In genomic region chr5:115009961-115010360, GRCm38 (mm10) we compare ENCODE assay signal across 9 mouse cellular contexts. TPM values are rescaled to one million over a fixed set of nuclear protein-coding genes. Genes with fewer than 3 reads are reported as not detected.
A peak's percentile ranks its signal among the peaks of the same experiment; 100 is the strongest.
DNase-seq lines count a peak whose midpoint lies in the region; ATAC-seq and TF ChIP-seq lines count a peak whose summit lies in the region.
"Had no signal": no experiment of that assay in that cellular context is flagged by ENCODE, and none has a peak within 500 bp of the region (broad histone marks: within the 10 kb centered on the region; RNA-seq: fewer than 3 reads in every experiment).

No protein-coding gene starts in this region.

- ATAC-seq in heart, embryonic 12.5 days (ENCODE audit: insufficient number of reproducible peaks, low FRiP score) = no peak
- ATAC-seq in embryonic facial prominence, embryonic 14.5 days (ENCODE audit: low read depth) = no peak
- ATAC-seq in liver, embryonic 14.5 days (ENCODE audit: insufficient read depth) = no peak
- no peak for ATAC-seq in activated CD4-positive, CD25-positive, alpha-beta regulatory T cell, adult 4 months

- H3K27ac ChIP-seq in heart, embryonic 12.5 days (ENCODE audit: poor library complexity, severe bottlenecking) = no peak overlapping the region
- H3K27ac ChIP-seq in embryonic facial prominence, embryonic 14.5 days (replicated peaks; ENCODE audit: low read depth, low read length) = no peak overlapping the region
- H3K27ac ChIP-seq in liver, embryonic 14.5 days = no peak overlapping the region

- no peak overlapping the region; the same call in 1 of the 2 replicates for H3K9ac ChIP-seq in heart, embryonic 12.5 days
- H3K9ac ChIP-seq in embryonic facial prominence, embryonic 14.5 days (ENCODE audit: low read depth, low read length) = no peak overlapping the region; the same call in 1 of the 2 replicates
- peak overlapping the region; percentile 78; the same call in 1 of the 2 replicates for H3K9ac ChIP-seq in liver, embryonic 14.5 days (replicated peaks)

- WGBS in heart, embryonic 12.5 days = 43% methylated on average over 3 of the region's 3 CpGs
- WGBS in embryonic facial prominence, embryonic 14.5 days = 44% methylated on average over 3 of the region's 3 CpGs
- 20% methylated on average over 3 of the region's 3 CpGs for WGBS in liver, embryonic 14.5 days (ENCODE audit: insufficient replicate concordance)

- peak overlapping the region; percentile 73; the same call in 1 of the 2 replicates for H3K4me2 ChIP-seq in heart, embryonic 12.5 days
- H3K4me2 ChIP-seq in embryonic facial prominence, embryonic 14.5 days (ENCODE audit: low read depth, low read length) = peak overlapping the region; percentile 64
- peak overlapping the region; percentile 99 for H3K4me2 ChIP-seq in liver, embryonic 14.5 days (ENCODE audit: low read depth)

- H3K4me1 ChIP-seq in heart, embryonic 12.5 days (replicated peaks) = peaks cover 32% of the 10 kb centered on the region
- peaks cover 66% of the 10 kb centered on the region for H3K4me1 ChIP-seq in E14TG2a.4 (replicated peaks; ENCODE audit: low read depth, low read length)
- peaks cover 17% of the 10 kb centered on the region for H3K4me1 ChIP-seq in embryonic facial prominence, embryonic 14.5 days (ENCODE audit: control insufficient read depth, insufficient read depth, low read length)
- peaks cover 33 to 38% of the 10 kb centered on the region in 2 experiments for H3K4me1 ChIP-seq in liver, embryonic 14.5 days (replicated peaks; ENCODE audit: control insufficient read depth in 2 of 2, insufficient read depth in 2 of 2, low read length in 1 of 2)

- no peaks in the 10 kb centered on the region for H3K9me3 ChIP-seq in heart, embryonic 12.5 days (replicated peaks)
- H3K9me3 ChIP-seq in E14TG2a.4 (ENCODE audit: low read length) = no peaks in the 10 kb centered on the region
- H3K9me3 ChIP-seq in embryonic facial prominence, embryonic 14.5 days (ENCODE audit: control insufficient read depth, low read length) = no peaks in the 10 kb centered on the region
- H3K9me3 ChIP-seq in liver, embryonic 14.5 days (ENCODE audit: control insufficient read depth, low read length) = no peaks in the 10 kb centered on the region
- H3K9me3 ChIP-seq: G1E had no signal

- H3K27me3 ChIP-seq in heart, embryonic 12.5 days (replicated peaks) = no peaks in the 10 kb centered on the region
- peaks cover 12% of the 10 kb centered on the region for H3K27me3 ChIP-seq in E14TG2a.4 (ENCODE audit: insufficient read depth, low read length)
- no peaks in the 10 kb centered on the region for H3K27me3 ChIP-seq in embryonic facial prominence, embryonic 14.5 days (replicated peaks; ENCODE audit: control insufficient read depth, insufficient read depth, low read length)
- no peaks in the 10 kb centered on the region for H3K27me3 ChIP-seq in liver, embryonic 14.5 days (ENCODE audit: control insufficient read depth, insufficient read depth, low read length)

- H3K36me3 ChIP-seq in heart, embryonic 12.5 days = no peaks in the 10 kb centered on the region
- peaks cover 9% of the 10 kb centered on the region for H3K36me3 ChIP-seq in E14TG2a.4 (ENCODE audit: insufficient read depth, low read length)
- no peaks in the 10 kb centered on the region for H3K36me3 ChIP-seq in embryonic facial prominence, embryonic 14.5 days (ENCODE audit: control insufficient read depth, insufficient read depth, low read length)
- H3K36me3 ChIP-seq in liver, embryonic 14.5 days (replicated peaks; ENCODE audit: control insufficient read depth, insufficient read depth, low read depth) = no peaks in the 10 kb centered on the region

- H3K4me3 ChIP-seq in heart, embryonic 12.5 days = no peak overlapping the region
- H3K4me3 ChIP-seq in E14TG2a.4 (replicated peaks; ENCODE audit: low read length) = peak overlapping the region; percentile 97
- peak overlapping the region; percentile 100; the same call in 1 of the 2 replicates for H3K4me3 ChIP-seq in embryonic facial prominence, embryonic 14.5 days (ENCODE audit: low read depth, low read length)
- peak overlapping the region in 1 of 2 experiments; percentile 85; a peak in 2 of 4 replicates for H3K4me3 ChIP-seq in liver, embryonic 14.5 days (ENCODE audit: insufficient read depth in 1 of 2, low read depth in 2 of 2, low read length in 2 of 2)

- no peak for DNase-seq in heart, adult 8-10 months (ENCODE audit: low spot score)
- DNase-seq in embryonic facial prominence, embryonic 14.5 days (ENCODE audit: low spot score) = no peak
- DNase-seq in liver, embryonic 14.5 days (ENCODE audit: low read depth in 3 of 3, low spot score in 3 of 3) = no peak
- DNase-seq in cerebellum, postnatal 25 days = no peak
- DNase-seq in ovary, postnatal 14 days (ENCODE audit: low spot score) = no peak

- TF ChIP-seq CTCF in E14TG2a.4 (conservative IDR thresholded peaks at IDR 0.05; ENCODE audit: low read length) = no peak
- no peak for TF ChIP-seq CTCF in liver, embryonic 14.5 days (IDR thresholded peaks at IDR 0.05; ENCODE audit: low read depth)

- TF ChIP-seq EP300 in liver, embryonic 14.5 days (IDR thresholded peaks at IDR 0.05; ENCODE audit: low read depth) = no peak

RNA-seq across cellular contexts. Expression of gene Sppl3, which starts 1.0 kb away (rescaled TPM):
- polyA plus RNA-seq in heart, embryonic 12.5 days (2016; fragmentation: Nextera tagmentation; extraction: Ambion mirVana) = 18.2 and 18.9 TPM in 2 replicates
- 10 to 100 TPM; 26.3 to 31.9 (median 29.0) TPM for total RNA-seq in heart, adult 8-10 months (2022)
- polyA plus RNA-seq in embryonic facial prominence, embryonic 14.5 days (2014; fragmentation: Nextera tagmentation; extraction: Ambion mirVana) = 25.6 and 25.7 TPM in 2 replicates
- polyA plus RNA-seq in liver, embryonic 14.5 days (2012; rRNA removed) = 17.2 and 17.6 TPM in 2 replicates
- 5.4 and 7.0 TPM in 2 replicates for polyA plus RNA-seq in liver, embryonic 14.5 days (2014; fragmentation: Nextera tagmentation; extraction: Ambion mirVana)
- 10 to 100 TPM; 12.2 to 13.3 TPM for polyA plus RNA-seq in activated CD4-positive, CD25-positive, alpha-beta regulatory T cell, adult 4 months (2017; shearing (Covaris generic))

RNA-seq across cellular contexts. Expression of gene Hnf1a, which starts 39.1 kb away (rescaled TPM):
- 0.05 and 0.19 TPM in 2 replicates for polyA plus RNA-seq in heart, embryonic 12.5 days (2016; fragmentation: Nextera tagmentation; extraction: Ambion mirVana)
- total RNA-seq in heart, adult 8-10 months (2022) = not detected
- 0.10 TPM in 2 replicates for polyA plus RNA-seq in embryonic facial prominence, embryonic 14.5 days (2014; fragmentation: Nextera tagmentation; extraction: Ambion mirVana)
- polyA plus RNA-seq in liver, embryonic 14.5 days (2012; rRNA removed) = 1.2 and 1.6 TPM in 2 replicates
- 0.86 and 1.5 TPM in 2 replicates for polyA plus RNA-seq in liver, embryonic 14.5 days (2014; fragmentation: Nextera tagmentation; extraction: Ambion mirVana)
- polyA plus RNA-seq in activated CD4-positive, CD25-positive, alpha-beta regulatory T cell, adult 4 months (2017; shearing (Covaris generic)) = under 1 TPM in 1 of 2 experiments, not detected in 1; 0.13 TPM
- polyA plus RNA-seq: G1E had no signal
